8 mouse cellular contexts compared by ENCODE assay signal in the genomic region with DNA sequence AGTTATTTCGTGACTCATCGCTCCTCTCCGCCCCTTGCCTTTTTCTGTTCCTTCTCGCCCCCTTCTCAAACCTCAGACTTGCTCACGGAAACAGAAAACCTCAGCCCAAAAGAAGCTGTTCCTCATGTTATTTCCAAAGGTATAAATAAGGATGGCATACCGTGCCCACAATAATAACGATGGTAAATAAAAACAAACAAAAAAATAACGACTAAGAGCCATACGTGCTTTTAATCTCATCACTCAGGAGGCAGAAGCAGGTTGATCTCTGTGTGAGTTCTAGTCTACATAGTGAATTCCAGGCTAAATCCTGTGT. TPM values are rescaled to one million over a fixed set of nuclear protein-coding genes. Genes with fewer than 3 reads are reported as not detected.
DNase-seq lines count a peak whose midpoint lies in the region; ATAC-seq and TF ChIP-seq lines count a peak whose summit lies in the region.

No protein-coding gene starts in this region.

- peak overlapping the region; percentile 88 for H3K27ac ChIP-seq in left cerebral cortex, adult 2 months
- H3K27ac ChIP-seq in embryonic facial prominence, embryonic 12.5 days: no peak overlapping the region
- no peak overlapping the region for H3K27ac ChIP-seq in intestine, embryonic 15.5 days
- peak overlapping the region; percentile 80 for H3K27ac ChIP-seq in neural tube, embryonic 13.5 days (replicated peaks)

- no peak for TF ChIP-seq CTCF in left cerebral cortex, adult 2 months (IDR thresholded peaks at IDR 0.05)

- H3K4me1 ChIP-seq in embryonic facial prominence, embryonic 12.5 days: 0 out of 2 replicates have a peak, but pooled peaks cover 3% of the 10 kb centered on the region
- no peaks in the 10 kb centered on the region for H3K4me1 ChIP-seq in intestine, embryonic 15.5 days (replicated peaks)
- no peaks in the 10 kb centered on the region for H3K4me1 ChIP-seq in neural tube, embryonic 13.5 days (replicated peaks)

- H3K27me3 ChIP-seq in embryonic facial prominence, embryonic 12.5 days: no peaks in the 10 kb centered on the region
- H3K27me3 ChIP-seq in intestine, embryonic 15.5 days (replicated peaks): no peaks in the 10 kb centered on the region
- H3K27me3 ChIP-seq in neural tube, embryonic 13.5 days: peaks cover 2% of the 10 kb centered on the region; the same call in 1 of the 2 replicates

- WGBS in embryonic facial prominence, embryonic 12.5 days: 20% methylated on average over 9 of the region's 9 CpGs
- 17% methylated on average over 9 of the region's 9 CpGs for WGBS in intestine, embryonic 15.5 days
- WGBS in neural tube, embryonic 13.5 days: 16% methylated on average over 9 of the region's 9 CpGs

- peak overlapping the region; percentile 55 for H3K9ac ChIP-seq in embryonic facial prominence, embryonic 12.5 days
- peak overlapping the region; percentile 50; the same call in 1 of the 2 replicates for H3K9ac ChIP-seq in intestine, embryonic 15.5 days
- peak overlapping the region; percentile 74 for H3K9ac ChIP-seq in neural tube, embryonic 13.5 days

- DNase-seq in left cerebral cortex, adult 2 months (ENCODE audit: extremely low spot score in 1 of 2, low spot score in 2 of 2): no peak
- no peak for DNase-seq in left cerebral cortex, adult 9 months (ENCODE audit: low spot score in 2 of 2)
- no peak for DNase-seq in cerebellum, adult 11-12 months
- DNase-seq in right cerebral cortex, postnatal 36 days (ENCODE audit: low spot score in 2 of 2): no peak
- DNase-seq in spleen, postnatal 36 days (ENCODE audit: low spot score in 2 of 2): no peak

- peak overlapping the region; percentile 64 for H3K4me2 ChIP-seq in embryonic facial prominence, embryonic 12.5 days (replicated peaks)
- peak overlapping the region; percentile 81 for H3K4me2 ChIP-seq in intestine, embryonic 15.5 days (replicated peaks)
- H3K4me2 ChIP-seq in neural tube, embryonic 13.5 days: peak overlapping the region; percentile 60

- peak overlapping the region; percentile 45 for H3K4me3 ChIP-seq in left cerebral cortex, adult 2 months
- H3K4me3 ChIP-seq in embryonic facial prominence, embryonic 12.5 days: peak overlapping the region; percentile 43
- peak overlapping the region; percentile 43 for H3K4me3 ChIP-seq in intestine, embryonic 15.5 days (replicated peaks)
- peak overlapping the region; percentile 51 for H3K4me3 ChIP-seq in neural tube, embryonic 13.5 days

- no peaks in the 10 kb centered on the region for H3K36me3 ChIP-seq in embryonic facial prominence, embryonic 12.5 days
- H3K36me3 ChIP-seq in intestine, embryonic 15.5 days: no peaks in the 10 kb centered on the region
- H3K36me3 ChIP-seq in neural tube, embryonic 13.5 days: no peaks in the 10 kb centered on the region

- H3K9me3 ChIP-seq in embryonic facial prominence, embryonic 12.5 days: no peaks in the 10 kb centered on the region
- no peaks in the 10 kb centered on the region for H3K9me3 ChIP-seq in intestine, embryonic 15.5 days
- no peaks in the 10 kb centered on the region for H3K9me3 ChIP-seq in neural tube, embryonic 13.5 days

- intact Hi-C loops in left cerebral cortex, adult 2 months (cut with DNase I): loop anchor here (1.0 to 10.0 kb wide), 4 partner anchors 68 to 317 kb away; partner anchors contain the start of genes Cx3cl1 and Herpud1

- no peak for ATAC-seq in embryonic facial prominence, embryonic 12.5 days (ENCODE audit: insufficient number of reproducible peaks, insufficient read depth, low FRiP score, low TSS enrichment)
- no peak for ATAC-seq in intestine, embryonic 15.5 days
- no peak for ATAC-seq in neural tube, embryonic 13.5 days (ENCODE audit: low read depth)

RNA-seq across cellular contexts. Expression of gene Pllp, which starts 8.5 kb away (rescaled TPM):
- total RNA-seq in left cerebral cortex, adult 2 months (2021): 10 to 100 TPM; 27.3 to 30.0 TPM
- polyA plus RNA-seq in embryonic facial prominence, embryonic 12.5 days (2016; fragmentation: Nextera tagmentation; extraction: Ambion mirVana): 2.3 TPM in 2 replicates
- polyA plus RNA-seq in intestine, embryonic 15.5 days (2015; fragmentation: Nextera tagmentation; extraction: Ambion mirVana): 42.1 and 47.0 TPM in 2 replicates
- 1.0 and 2.1 TPM in 2 replicates for polyA plus RNA-seq in neural tube, embryonic 13.5 days (2015; fragmentation: Nextera tagmentation; extraction: Ambion mirVana)

RNA-seq across cellular contexts. Expression of gene Arl2bp, which starts 38.2 kb away (rescaled TPM):
- 100 to 1,000 TPM; 147 TPM for total RNA-seq in left cerebral cortex, adult 2 months (2021)
- polyA plus RNA-seq in embryonic facial prominence, embryonic 12.5 days (2016; fragmentation: Nextera tagmentation; extraction: Ambion mirVana): 162 and 168 TPM in 2 replicates
- 118 and 123 TPM in 2 replicates for polyA plus RNA-seq in intestine, embryonic 15.5 days (2015; fragmentation: Nextera tagmentation; extraction: Ambion mirVana)
- polyA plus RNA-seq in neural tube, embryonic 13.5 days (2015; fragmentation: Nextera tagmentation; extraction: Ambion mirVana): 219 and 224 TPM in 2 replicates

RNA-seq across cellular contexts. Expression of gene Ccl22, which starts 40.8 kb away (rescaled TPM):
- under 1 TPM in 1 of 2 experiments, not detected in 1; 0.14 TPM for total RNA-seq in left cerebral cortex, adult 2 months (2021)
- not detected in 2 replicates for polyA plus RNA-seq in embryonic facial prominence, embryonic 12.5 days (2016; fragmentation: Nextera tagmentation; extraction: Ambion mirVana)
- not detected in 2 replicates for polyA plus RNA-seq in intestine, embryonic 15.5 days (2015; fragmentation: Nextera tagmentation; extraction: Ambion mirVana)
- not detected in 2 replicates for polyA plus RNA-seq in neural tube, embryonic 13.5 days (2015; fragmentation: Nextera tagmentation; extraction: Ambion mirVana)

Comparison
In these comparisons a context has a peak if more than half of its experiments do, and no peak if none do; other contexts are left out.
1. H3K27ac ChIP-seq: peak in left cerebral cortex, adult 2 months (single experiment) and neural tube, embryonic 13.5 days (single experiment); none in embryonic facial prominence, embryonic 12.5 days (single experiment) and intestine, embryonic 15.5 days (single experiment).
2. RNA of gene Pllp, which starts 8.5 kb away (polyA plus RNA-seq): 42.1 to 47.0 TPM in intestine, embryonic 15.5 days; 2.3 TPM in embryonic facial prominence, embryonic 12.5 days and 1.0 to 2.1 TPM in neural tube, embryonic 13.5 days; every median in the first group is over 10 times any median in the second.
3. Peak in every context shown above with its lines, with median percentiles within 50 percentile points of each other: H3K4me3 ChIP-seq, H3K4me2 ChIP-seq and H3K9ac ChIP-seq.